Mouse (Mus musculus): ENCODE measurements around the gene Zdhhc6. TPM values are rescaled to one million over a fixed set of nuclear protein-coding genes. Genes with fewer than 3 reads are reported as not detected.

Gene Zdhhc6
- polyA plus RNA-seq, 1 experiment from 2014 or later = 63.9 TPM

Other genes starting within 250 kb of the Zdhhc6 start
- gene Gpam, start 188.8 kb downstream of the Zdhhc6 start, polyA plus RNA-seq (2014; fragmentation: Nextera tagmentation; extraction: Ambion mirVana) = 10.9 and 11.1 TPM in 2 replicates
- not detected in 2 replicates for gene Tectb, start 135.3 kb downstream of the Zdhhc6 start, polyA plus RNA-seq (2014; fragmentation: Nextera tagmentation; extraction: Ambion mirVana)
- not detected in 2 replicates for gene Gucy2g, start 74.8 kb downstream of the Zdhhc6 start, polyA plus RNA-seq (2014; fragmentation: Nextera tagmentation; extraction: Ambion mirVana)
- 30.7 and 31.6 TPM in 2 replicates for gene Acsl5, start 64.1 kb downstream of the Zdhhc6 start, polyA plus RNA-seq (2014; fragmentation: Nextera tagmentation; extraction: Ambion mirVana)
- gene Vti1a, start 263 bp upstream of the Zdhhc6 start, polyA plus RNA-seq (2014; fragmentation: Nextera tagmentation; extraction: Ambion mirVana) = 13.0 and 15.4 TPM in 2 replicates

All from heart, embryonic 14.5 days (tissue).